Mouse (Mus musculus) R1 (cell line): Measurements from ENCODE around the gene Efcab9.

Source experiments
- DNase-seq: peaks from one replicate; pipeline ENCODE4 v3.0.0-alpha.2; 2018; ENCODE audit warnings: low read depth, low spot score

Gene Efcab9

DNA sequence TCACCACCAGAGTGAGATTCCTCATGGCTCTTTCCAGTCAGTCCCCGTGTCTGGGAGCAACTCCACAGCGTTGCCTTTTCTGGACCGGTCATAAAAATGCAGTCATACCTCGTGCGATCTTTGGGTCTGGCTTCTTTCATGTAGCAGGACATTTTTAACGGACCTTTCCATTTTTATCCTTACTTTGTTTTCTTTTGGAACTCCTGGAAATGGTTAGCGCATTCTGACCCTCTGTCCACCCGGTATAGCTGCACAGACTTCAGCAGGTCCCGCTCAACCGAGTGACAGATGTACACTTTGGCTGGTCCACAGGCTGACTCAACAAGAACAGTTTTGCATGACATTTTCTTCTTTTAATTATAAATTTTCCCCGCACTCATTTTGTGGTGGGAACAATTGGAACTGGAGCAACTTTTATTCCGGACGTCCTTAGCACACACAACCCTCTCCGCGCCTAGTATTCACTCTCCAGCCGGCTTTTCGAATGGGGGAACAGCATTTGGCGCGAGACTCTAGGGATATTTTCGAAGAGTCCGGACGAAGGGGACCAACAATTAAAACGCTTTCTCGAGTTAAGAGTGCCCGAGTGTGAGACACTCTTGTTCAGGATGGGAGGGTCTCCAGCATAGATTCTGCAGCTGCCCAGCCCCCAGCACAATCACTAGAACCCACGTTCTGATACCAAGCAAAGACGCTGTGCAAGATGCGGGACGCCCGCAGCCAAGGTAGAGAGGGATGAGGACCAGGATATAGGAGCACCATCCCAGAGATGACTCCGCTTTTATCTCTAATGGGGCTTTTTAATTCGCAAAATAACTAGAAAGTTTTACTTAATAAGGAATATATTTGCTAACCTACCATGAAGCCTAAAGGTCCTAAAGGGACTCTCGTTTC, at the start of gene Efcab9:
TSS of gene Efcab9 (minus strand) at position 211 of the 894 bp plus-strand sequence.
- DNase-seq = peak; percentile 15

DNA sequence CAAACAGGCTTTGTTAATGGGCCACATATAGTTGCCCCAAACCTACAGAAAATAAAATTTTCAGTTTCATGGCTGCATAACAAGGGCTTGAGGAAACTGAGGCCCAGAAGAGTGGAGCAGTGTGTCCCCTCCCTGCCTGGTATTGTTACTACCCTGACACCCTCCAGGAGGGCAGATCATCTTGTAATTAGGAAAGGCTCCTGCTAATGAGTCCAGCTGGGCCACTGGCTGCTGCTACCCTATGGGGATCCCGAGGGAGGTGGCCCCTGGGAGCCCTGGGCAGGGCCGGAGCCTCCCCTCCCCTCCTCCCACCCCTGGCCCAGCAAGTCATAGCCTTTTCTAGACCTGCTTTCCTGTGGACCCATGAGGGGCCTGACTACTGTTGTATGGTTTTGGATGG, 49.1 kb upstream of the Efcab9 start:
- no peak for DNase-seq

DNA sequence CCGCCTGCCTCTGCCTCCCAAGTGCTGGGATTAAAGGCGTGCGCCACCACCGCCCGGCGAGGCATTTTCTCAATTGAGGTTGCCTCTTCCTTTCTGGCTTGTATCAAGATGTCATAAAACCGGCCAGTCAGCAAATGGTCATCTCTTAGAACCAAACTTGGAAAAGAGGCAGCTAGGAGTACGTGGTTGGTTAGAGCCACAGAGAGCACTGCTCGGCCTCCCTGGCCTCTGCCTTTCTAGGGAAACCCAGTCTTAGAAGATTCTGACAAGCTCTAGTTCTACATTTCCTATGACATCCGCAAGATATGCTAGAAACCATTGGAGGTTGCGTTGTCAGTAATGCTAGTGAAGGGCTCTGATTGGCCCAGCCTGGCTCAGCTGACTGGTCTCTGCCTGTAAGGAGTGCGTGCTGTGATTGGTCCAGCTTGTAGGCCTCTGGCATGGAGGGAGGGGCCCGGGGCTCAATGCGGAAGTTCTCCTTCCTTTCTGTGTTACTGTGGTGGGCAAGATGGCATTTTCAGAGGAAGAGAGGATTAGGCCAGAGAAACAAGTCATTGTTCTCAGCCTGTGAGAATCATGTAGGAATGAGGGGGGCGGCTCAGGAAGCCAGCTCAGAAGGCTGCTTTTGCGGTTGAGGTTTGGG, 48.5 kb upstream of the Efcab9 start:
- peak; percentile 95 for DNase-seq

GRCm38 (mm10) chr11:32576760-32577050, 44.8 kb upstream of the Efcab9 start:
- no peak for DNase-seq

DNA sequence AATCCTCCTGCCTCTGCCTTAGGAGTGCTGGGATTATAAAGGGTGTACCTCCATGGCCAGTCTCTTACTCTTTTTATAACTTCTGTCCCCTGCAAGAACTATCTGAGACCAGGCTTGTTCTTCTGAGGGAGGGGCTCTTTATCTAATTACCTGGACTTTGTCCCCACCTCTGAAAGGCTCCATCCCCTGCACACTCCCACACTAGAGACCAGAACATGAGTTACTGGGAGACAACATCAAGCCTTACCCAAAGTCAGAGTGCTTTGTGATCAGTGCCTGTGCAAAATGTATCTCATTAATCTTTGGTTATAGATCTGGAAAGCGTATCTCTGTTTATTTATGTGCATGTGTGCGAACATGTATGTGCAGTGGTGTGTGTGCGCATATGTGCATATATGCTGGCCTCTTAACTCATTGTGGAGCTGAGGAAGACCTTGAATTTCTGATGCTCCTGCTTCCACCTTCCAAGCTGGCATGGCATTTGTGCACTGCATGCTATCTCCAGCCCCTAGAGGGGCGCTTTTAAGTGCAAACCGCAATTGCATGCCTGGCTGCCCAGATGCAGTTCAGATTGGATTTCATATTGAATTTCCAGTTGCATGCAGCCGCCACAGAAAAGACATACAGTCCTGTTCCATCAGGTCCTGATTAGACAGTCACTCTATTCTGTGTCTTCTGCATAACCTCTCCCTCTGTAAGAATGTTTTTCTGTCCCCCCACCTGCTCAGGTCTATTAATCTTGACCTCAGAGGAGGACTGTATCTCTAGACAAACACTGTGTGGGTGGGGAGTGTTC, 44.3 kb upstream of the Efcab9 start:
- DNase-seq = no peak

DNA sequence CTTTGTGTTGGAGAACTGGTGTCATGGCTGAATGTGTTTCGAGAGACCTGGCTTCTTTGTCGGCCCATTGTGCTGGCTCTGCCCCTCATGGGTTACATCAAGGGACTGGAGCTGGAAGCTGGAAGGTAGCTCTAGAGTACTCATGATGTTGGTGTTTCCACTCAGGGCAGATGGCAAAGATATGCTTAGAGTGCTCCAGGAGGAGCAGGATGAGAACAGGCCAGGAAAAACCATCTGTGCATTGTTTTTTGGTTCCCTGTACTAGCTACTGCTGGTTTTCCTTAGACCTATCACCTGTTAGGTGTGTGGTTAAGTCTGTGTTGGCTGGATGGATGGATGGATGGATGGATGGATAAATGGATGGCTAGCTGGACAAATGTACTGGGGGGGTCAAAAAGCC, 41.8 kb upstream of the Efcab9 start:
- DNase-seq = no peak

GRCm38 (mm10) chr11:32571103-32571502, 39.2 kb upstream of the Efcab9 start:
- no peak for DNase-seq

DNA sequence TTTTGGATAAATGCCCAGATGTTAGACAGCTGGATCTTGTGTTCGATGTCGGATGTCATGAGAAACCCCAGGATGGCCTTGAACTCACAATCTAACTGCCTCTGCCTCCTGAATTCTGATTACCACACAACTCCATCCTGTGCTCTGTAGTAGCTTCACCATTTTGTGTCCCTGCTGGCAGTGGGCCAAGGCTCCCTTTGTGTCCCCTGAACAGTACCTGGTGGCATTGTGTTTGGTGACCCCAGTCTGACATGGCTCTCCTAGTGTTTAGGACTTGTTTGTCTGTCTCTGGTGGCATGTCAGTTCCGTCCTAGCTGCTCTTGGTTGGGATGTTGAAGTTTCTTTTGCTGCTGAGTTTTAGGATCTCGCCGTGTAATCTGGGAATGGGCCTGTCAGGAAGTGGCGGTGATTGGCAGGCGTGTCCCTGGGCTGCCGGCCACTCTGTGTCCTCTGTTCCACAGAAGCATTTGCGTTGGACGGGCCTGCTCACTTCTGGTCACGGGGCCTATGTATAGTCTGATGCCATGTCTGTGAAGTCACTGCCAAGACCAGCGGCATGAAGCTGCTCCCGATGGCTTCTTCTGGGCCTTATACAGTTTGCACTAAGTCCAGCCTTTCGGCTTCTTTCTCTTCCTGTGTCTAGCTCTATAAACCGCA, 36.9 kb upstream of the Efcab9 start:
- no peak for DNase-seq

GRCm38 (mm10) chr11:32568060-32568459, 36.2 kb upstream of the Efcab9 start:
- DNase-seq = no peak

- DNase-seq = peak; percentile 68
Observed at GRCm38 (mm10) chr11:32567000-32567855, 35.3 kb upstream of the Efcab9 start.

GRCm38 (mm10) chr11:32566184-32566583, 34.3 kb upstream of the Efcab9 start:
- no peak for DNase-seq

- no peak for DNase-seq
Observed at GRCm38 (mm10) chr11:32565088-32565487, 33.2 kb upstream of the Efcab9 start.

DNA sequence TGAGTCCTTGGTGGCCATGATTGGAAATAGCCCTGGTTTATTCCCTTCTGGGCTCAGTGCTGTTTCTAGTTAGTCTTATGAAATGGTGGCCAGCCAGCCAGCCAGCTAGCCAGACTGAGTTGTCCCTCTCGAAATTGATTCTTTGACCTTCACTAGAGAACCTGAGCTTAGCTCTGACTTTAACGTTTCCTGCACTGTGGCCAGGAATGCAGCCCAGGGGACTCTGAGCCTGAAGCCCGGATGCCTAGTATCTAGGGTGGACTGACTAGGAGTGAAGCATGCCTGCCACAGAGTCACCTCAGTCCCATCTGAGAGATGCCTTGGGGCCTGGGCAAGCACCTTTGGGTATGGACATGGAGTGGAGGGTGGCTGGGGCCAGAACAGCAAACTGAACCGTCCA, 32.7 kb upstream of the Efcab9 start:
- DNase-seq = no peak

DNA sequence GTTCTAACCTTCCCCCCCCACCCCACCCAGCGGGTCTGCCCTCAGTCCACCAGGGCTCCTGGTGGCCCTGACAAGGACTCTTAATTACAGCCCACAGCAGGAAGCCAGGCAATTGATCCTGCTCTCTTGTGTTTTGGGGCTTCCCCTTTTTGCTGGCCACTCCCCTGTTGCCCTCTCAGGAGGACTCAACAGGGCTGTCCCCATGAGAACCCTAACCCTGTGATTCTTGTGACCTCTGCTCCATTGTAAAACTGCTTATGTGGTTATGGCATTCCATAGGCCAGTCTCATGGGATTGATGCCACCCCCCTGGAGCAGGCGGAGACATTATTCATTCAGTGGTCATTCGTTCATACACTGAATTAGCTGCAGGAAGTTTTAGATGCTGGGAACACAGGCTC, 31.8 kb upstream of the Efcab9 start:
- DNase-seq = no peak

DNA sequence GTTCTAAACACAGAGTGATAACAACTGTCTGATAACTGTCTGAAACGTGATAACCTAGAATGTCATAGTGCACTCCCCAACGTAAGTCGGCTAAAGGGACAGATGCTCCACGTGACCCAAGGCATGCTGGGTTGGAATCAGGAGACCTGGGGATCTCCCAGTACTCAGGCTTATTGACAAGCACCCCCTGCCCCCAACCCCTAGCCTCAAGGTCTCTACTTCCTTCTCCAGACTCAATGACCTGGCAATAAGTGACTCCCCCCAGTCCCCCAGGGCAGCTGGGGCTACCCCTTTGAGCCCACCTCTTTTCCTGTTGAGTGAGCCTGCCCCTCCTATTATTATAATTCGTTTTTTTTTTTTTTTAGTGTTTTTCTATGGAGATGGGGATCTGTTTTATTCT, 30.8 kb upstream of the Efcab9 start:
- no peak for DNase-seq

- no peak for DNase-seq
Observed at GRCm38 (mm10) chr11:32561465-32562355, 29.8 kb upstream of the Efcab9 start.

GRCm38 (mm10) chr11:32560015-32560770, 28.3 kb upstream of the Efcab9 start:
- DNase-seq = no peak

DNA sequence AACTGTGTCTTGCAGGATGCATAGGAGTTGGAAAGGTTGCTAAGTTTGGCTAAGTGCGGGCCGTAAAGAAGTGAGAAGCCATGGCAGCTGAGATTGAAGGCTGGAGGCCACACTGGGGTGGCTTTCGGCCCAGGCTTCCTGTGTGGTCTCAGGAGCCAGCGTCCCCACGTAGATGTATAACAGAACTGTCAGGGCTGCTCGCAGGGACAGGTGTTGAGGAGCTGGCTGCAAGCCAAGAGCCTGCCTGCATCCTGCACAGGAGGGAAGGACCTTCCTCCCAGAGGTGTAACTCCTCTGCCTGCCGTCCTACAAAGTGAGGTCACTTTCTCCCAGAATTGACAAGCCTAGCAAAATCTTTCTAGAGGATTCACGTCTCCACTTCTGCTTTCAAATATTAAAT, 26.8 kb upstream of the Efcab9 start:
- DNase-seq = no peak

DNA sequence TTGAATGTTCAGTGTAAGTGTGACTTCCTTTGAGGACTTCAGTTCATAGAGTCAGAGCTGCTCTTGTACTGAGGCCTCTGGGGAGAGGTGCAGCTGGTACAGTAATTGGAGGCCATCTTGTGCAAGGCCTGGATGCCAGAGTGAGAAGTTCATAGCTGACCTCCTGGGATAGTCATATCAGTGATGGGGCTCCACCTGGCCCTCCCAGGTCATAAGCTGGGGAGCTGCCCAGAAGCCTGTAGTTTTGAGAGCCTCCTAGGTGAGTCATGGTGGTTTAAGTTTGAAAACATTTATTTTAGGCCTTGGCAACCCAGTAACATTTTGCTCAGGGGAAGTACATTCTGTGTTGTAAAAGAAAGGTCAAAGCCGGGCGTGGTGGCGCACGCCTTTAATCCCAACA, 26.1 kb upstream of the Efcab9 start:
- no peak for DNase-seq
